Mouse (Mus musculus) forebrain, embryonic 11.5 days (tissue): ENCODE data around the gene Lrmp. TPM values are rescaled to one million over a fixed set of nuclear protein-coding genes. Genes with fewer than 3 reads are reported as not detected.

Source experiments
- ATAC-seq: fragments of 200-750 bp; cut with Nextera tagmentation; replicated peaks from 2 replicates; pipeline ENCODE4 v1.8.0; 2017; ENCODE audit warnings: moderate TSS enrichment; ENCODE audit not compliant: low FRiP score
- DNase-seq: peaks from one replicate; pipeline ENCODE4 v3.0.0-alpha.2; 2017; ENCODE audit warnings: low spot score
- H3K27ac ChIP-seq: fragments of 300-500 bp; sonication (generic); 2 replicates; pipeline ENCODE4 v1.5.1; 2014; ENCODE audit warnings: low read depth, low read length
- H3K27me3 ChIP-seq: fragments of 300-500 bp; sonication (generic); 2 replicates; pipeline ENCODE4 v1.6.1; 2014; ENCODE audit warnings: mild to moderate bottlenecking, low read length, mixed read lengths; ENCODE audit not compliant: control insufficient read depth, insufficient read depth
- H3K36me3 ChIP-seq: fragments of 300-500 bp; sonication (generic); 2 replicates; pipeline ENCODE4 v1.6.1; 2014; ENCODE audit warnings: mild to moderate bottlenecking, low read length, moderate library complexity, mixed read lengths; ENCODE audit not compliant: control insufficient read depth, insufficient read depth
- H3K4me1 ChIP-seq: fragments of 300-500 bp; sonication (generic); replicated peaks from 2 replicates; pipeline ENCODE4 v1.6.1; 2014; ENCODE audit warnings: low read length, mixed read lengths; ENCODE audit not compliant: control insufficient read depth, insufficient read depth
- H3K4me2 ChIP-seq: fragments of 300-500 bp; sonication (generic); 2 replicates; pipeline ENCODE4 v1.6.1; 2014; ENCODE audit warnings: low read depth, mild to moderate bottlenecking, low read length, moderate library complexity, mixed read lengths; ENCODE audit not compliant: severe bottlenecking
- H3K4me3 ChIP-seq: fragments of 300-500 bp; sonication (generic); 2 replicates; pipeline ENCODE4 v1.5.1; 2014; ENCODE audit warnings: low read depth, low read length
- H3K9ac ChIP-seq: fragments of 300-500 bp; sonication (generic); 2 replicates; pipeline ENCODE4 v1.6.1; 2014; ENCODE audit warnings: low read length
- H3K9me3 ChIP-seq: fragments of 300-500 bp; sonication (generic); 2 replicates; pipeline ENCODE4 v1.6.1; 2016; ENCODE audit warnings: low read length, mixed read lengths; ENCODE audit not compliant: control insufficient read depth
- WGBS: fragments of 180-500 bp; shearing (Covaris S2); extraction: QIAGEN DNeasy Blood & Tissue Kit; methylation state at CpG from one replicate; pipeline ENCODE4 v1.1.7; 2014; 5-methylcytosine and 5-hydroxymethylcytosine counted together
- polyA plus RNA-seq: library from polyadenylated mRNA; unstranded; fragments of >200 nt; fragmentation: Nextera tagmentation; extraction: Ambion mirVana; gene quantifications from 2 replicates; pipeline ENCODE4 v1.2.1, GENCODE M21; 2014

Lrmp gene
- polyA plus RNA-seq, 1 experiment from 2014 or later: 2.1 TPM

DNA sequence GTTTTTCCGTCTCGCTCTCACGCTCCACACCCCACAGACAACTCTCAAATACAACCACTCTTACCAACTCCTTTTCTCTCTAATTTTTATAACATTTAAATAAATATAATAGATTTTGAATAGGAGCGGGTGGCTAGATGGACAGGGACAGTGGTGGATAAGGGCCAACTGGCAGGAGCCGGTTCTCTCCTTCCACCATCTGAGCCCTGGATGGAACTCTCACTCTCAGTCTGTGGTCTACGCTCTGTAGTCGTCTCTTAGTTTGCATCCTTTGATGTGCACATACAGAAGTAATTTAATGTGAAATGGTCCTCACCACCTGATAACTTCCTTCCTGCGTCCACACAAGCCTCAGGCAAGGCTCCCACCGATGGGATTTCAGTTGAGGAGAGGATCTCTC, 39.2 kb upstream of the Lrmp start:
- H3K4me1 ChIP-seq: no peaks in the 10 kb centered on the region; the same call in 1 of the 2 replicates
- 11% methylated on average over 9 of the region's 9 CpGs for WGBS
- no peaks in the 10 kb centered on the region for H3K9me3 ChIP-seq

GRCm38 (mm10) chr6:145079087-145079759, 36.2 kb upstream of the Lrmp start:
- Histone ChIP-seq H3K27me3 (no peaks in the 10 kb centered on the region), H3K9me3 (no peaks in the 10 kb centered on the region), H3K4me3 (no peak overlapping the region), H3K27ac (no peak overlapping the region), H3K4me2 (no peak overlapping the region), H3K9ac (no peak overlapping the region), H3K36me3 (no peaks in the 10 kb centered on the region), H3K4me1 (no peaks in the 10 kb centered on the region; the same call in 1 of the 2 replicates)
- no peak for DNase-seq
- no peak for ATAC-seq
- 85% methylated on average over 9 of the region's 9 CpGs for WGBS

More for the DNA sequence above, 39.2 kb upstream of the Lrmp start:
- H3K4me2 ChIP-seq: peak overlapping the region; percentile 92
- no peak for DNase-seq
- peak overlapping the region; percentile 57 for H3K4me3 ChIP-seq
- peak overlapping the region; percentile 90 for H3K9ac ChIP-seq
- H3K36me3 ChIP-seq: no peaks in the 10 kb centered on the region
- H3K27ac ChIP-seq: no peak overlapping the region
- H3K27me3 ChIP-seq: no peaks in the 10 kb centered on the region
- peak; percentile 69 for ATAC-seq

DNA sequence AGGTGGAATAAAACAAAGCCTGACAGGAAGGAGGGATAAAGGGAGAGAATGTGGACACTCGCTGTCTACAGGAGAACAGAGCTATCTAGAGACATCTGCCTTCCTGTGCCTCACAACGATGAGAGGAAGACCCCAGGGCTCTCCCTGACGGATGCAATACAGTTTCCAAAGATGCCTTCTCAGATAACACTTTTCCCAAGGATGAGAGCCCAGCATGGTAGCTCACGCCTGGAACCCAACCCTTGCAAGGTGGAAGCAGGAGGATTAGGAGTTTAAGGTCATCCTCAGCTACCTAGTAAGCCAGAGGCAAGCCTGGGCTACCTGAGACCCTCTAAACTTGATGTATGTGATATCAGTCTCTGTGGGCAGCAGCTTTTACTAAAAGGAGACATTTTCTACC, 33.7 kb upstream of the Lrmp start:
- Histone ChIP-seq H3K9me3 (no peaks in the 10 kb centered on the region), H3K4me3 (no peak overlapping the region), H3K27me3 (no peaks in the 10 kb centered on the region), H3K9ac (no peak overlapping the region), H3K27ac (no peak overlapping the region), H3K36me3 (no peaks in the 10 kb centered on the region), H3K4me2 (no peak overlapping the region), H3K4me1 (no peaks in the 10 kb centered on the region)
- no peak for DNase-seq
- 74% methylated on average over 4 of the region's 4 CpGs for WGBS
- no peak for ATAC-seq

DNA sequence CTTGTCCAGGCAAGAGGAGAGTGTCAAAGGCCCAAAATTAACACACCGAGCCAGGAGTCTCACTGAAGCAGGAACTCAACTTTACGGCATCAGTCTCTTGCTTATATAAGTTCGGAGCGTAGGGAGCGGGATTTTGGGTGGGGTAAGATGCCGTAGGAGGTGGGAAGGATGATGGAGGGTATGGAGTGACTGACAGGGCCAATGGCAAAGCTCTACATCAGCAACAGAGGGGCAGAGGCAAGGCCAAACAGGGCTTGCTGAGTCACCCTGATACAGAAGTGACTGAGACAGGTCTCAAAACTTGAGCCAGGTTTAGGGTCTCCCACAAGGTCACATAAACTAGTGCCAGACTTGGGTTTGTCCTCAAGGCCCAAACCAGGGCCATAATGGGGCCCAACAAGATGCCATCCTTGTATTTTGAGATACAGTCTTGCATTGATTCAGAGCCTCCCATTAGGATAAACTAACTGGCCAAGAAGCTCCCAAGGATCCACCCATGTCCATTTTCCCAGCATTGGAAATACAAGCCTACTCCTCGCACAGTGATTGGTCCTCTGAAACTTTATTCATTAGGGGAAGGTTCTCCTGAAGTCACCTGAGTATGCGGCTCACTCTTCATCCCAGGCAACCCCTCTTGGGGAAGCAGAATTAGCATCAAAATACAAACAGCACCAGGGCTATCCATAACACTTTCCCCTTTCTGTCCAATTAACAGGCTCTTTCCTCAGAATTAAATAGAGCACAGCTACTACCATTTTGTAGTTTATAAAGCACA, 30.9 kb upstream of the Lrmp start:
- Histone ChIP-seq H3K4me1 (no peaks in the 10 kb centered on the region), H3K4me3 (no peak overlapping the region), H3K27ac (no peak overlapping the region), H3K4me2 (no peak overlapping the region), H3K9me3 (no peaks in the 10 kb centered on the region), H3K36me3 (no peaks in the 10 kb centered on the region), H3K9ac (no peak overlapping the region), H3K27me3 (no peaks in the 10 kb centered on the region)
- DNase-seq (no peak), ATAC-seq (no peak)
- WGBS: 91% methylated on average over 8 of the region's 8 CpGs

DNA sequence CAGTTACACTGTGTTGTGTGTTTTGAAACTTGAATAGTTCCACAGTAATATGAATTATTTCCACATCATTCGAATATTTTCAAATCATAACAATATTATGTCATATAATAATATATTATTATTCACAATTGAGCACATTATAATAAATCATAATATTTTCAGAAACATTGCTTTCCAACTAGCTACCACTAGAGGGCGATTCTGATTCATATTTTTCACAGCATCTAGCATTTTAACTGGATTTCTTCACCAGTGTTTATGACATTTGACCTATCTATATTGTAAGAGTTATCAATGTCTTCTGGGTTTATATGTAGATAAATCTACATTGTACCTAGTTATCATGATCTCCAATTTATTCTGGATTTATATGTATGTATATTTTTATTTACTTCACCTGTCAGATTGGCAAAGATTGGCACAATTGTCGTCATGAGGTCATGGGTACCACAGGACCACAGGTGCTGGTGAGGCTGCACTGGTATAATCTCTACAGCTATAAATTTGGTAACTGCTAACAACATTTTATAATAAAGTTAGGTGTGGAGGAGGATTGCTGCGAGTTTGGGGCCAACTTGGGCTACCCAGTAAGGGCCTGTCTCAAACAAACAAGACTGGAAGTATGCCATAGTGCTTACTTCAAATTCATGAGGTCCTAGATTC, 26.9 kb upstream of the Lrmp start:
- H3K4me3 ChIP-seq: no peak overlapping the region
- DNase-seq: no peak
- H3K36me3 ChIP-seq: no peaks in the 10 kb centered on the region
- no peak overlapping the region for H3K4me2 ChIP-seq
- ATAC-seq: no peak
- no peak overlapping the region for H3K27ac ChIP-seq
- H3K4me1 ChIP-seq: no peaks in the 10 kb centered on the region
- no peaks in the 10 kb centered on the region for H3K9me3 ChIP-seq
- no peaks in the 10 kb centered on the region for H3K27me3 ChIP-seq
- 46% methylated on average over 4 of the region's 4 CpGs for WGBS
- H3K9ac ChIP-seq: no peak overlapping the region

- no peak for ATAC-seq
- 83% methylated on average over 4 of the region's 4 CpGs for WGBS
Measured at GRCm38 (mm10) chr6:145089373-145089772, 26.1 kb upstream of the Lrmp start.

GRCm38 (mm10) chr6:145090201-145090863, 25.1 kb upstream of the Lrmp start:
- ATAC-seq (no peak), DNase-seq (no peak)
- Histone ChIP-seq H3K4me3 (no peak overlapping the region), H3K4me1 (no peaks in the 10 kb centered on the region), H3K9me3 (no peaks in the 10 kb centered on the region), H3K4me2 (no peak overlapping the region), H3K36me3 (no peaks in the 10 kb centered on the region), H3K27me3 (no peaks in the 10 kb centered on the region), H3K9ac (no peak overlapping the region), H3K27ac (no peak overlapping the region)
- WGBS: 71% methylated on average over 6 of the region's 6 CpGs

More at GRCm38 (mm10) chr6:145089373-145089772, 26.1 kb upstream of the Lrmp start:
- no peak overlapping the region for H3K4me2 ChIP-seq
- no peak overlapping the region for H3K27ac ChIP-seq
- H3K9ac ChIP-seq: no peak overlapping the region
- no peaks in the 10 kb centered on the region for H3K36me3 ChIP-seq
- H3K4me3 ChIP-seq: no peak overlapping the region
- H3K9me3 ChIP-seq: no peaks in the 10 kb centered on the region
- H3K27me3 ChIP-seq: no peaks in the 10 kb centered on the region
- H3K4me1 ChIP-seq: no peaks in the 10 kb centered on the region
- no peak for DNase-seq

DNA sequence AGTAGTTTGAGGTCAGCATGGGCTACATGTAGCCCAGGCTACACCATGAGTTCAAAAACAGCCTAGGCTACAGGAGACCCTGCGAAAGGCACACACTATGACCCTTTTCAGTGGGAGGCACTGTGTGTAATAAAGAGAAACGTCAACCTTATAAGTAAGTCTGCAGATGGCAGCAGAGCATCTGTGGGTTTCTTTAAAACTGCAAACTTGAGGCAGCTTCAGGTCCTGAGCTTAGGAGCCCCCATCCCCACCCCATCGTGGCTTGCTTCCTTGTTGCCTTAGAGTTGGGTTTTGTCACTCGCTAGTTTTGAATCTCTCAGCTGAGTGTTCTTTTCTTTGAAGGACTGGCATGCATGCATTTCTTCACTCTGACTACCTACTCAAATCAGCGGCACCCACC, 24.5 kb upstream of the Lrmp start:
- ATAC-seq: no peak
- no peaks in the 10 kb centered on the region for H3K4me1 ChIP-seq
- H3K4me2 ChIP-seq: no peak overlapping the region
- no peaks in the 10 kb centered on the region for H3K36me3 ChIP-seq
- no peak overlapping the region for H3K9ac ChIP-seq
- H3K9me3 ChIP-seq: no peaks in the 10 kb centered on the region
- DNase-seq: no peak
- no peak overlapping the region for H3K4me3 ChIP-seq
- H3K27me3 ChIP-seq: no peaks in the 10 kb centered on the region
- 77% methylated on average over 5 of the region's 5 CpGs for WGBS
- H3K27ac ChIP-seq: no peak overlapping the region
